Mouse (Mus musculus): ENCODE data around the gene C130060K24Rik.
A peak's percentile ranks its signal among the peaks of the same experiment; 100 is the strongest.

C130060K24Rik gene

GRCm38 (mm10) chr6:65380918-65381772, at the start of gene C130060K24Rik:
C130060K24Rik (plus strand) TSS chr6:65381105.
- DNase-seq = peak; percentile 22

GRCm38 (mm10) chr6:65334246-65334645, 46.7 kb upstream of the C130060K24Rik start:
- no peak for DNase-seq

GRCm38 (mm10) chr6:65339391-65339790, 41.5 kb upstream of the C130060K24Rik start:
- DNase-seq = no peak

GRCm38 (mm10) chr6:65341360-65341759, 39.5 kb upstream of the C130060K24Rik start:
- no peak for DNase-seq

- DNase-seq = no peak
Measured at GRCm38 (mm10) chr6:65347736-65348135, 33.2 kb upstream of the C130060K24Rik start.

GRCm38 (mm10) chr6:65348255-65348654, 32.6 kb upstream of the C130060K24Rik start:
- DNase-seq = no peak

- DNase-seq = no peak
Measured at GRCm38 (mm10) chr6:65351622-65352021, 29.3 kb upstream of the C130060K24Rik start.

GRCm38 (mm10) chr6:65375918-65376317, 5.0 kb upstream of the C130060K24Rik start:
- DNase-seq = no peak

- DNase-seq = no peak
Measured at GRCm38 (mm10) chr6:65421888-65422287, 41.0 kb downstream of the C130060K24Rik start.

GRCm38 (mm10) chr6:65427065-65427464, 46.2 kb downstream of the C130060K24Rik start:
- peak; percentile 18 for DNase-seq

- DNase-seq = no peak
Measured at GRCm38 (mm10) chr6:65433159-65433558, 52.3 kb downstream of the C130060K24Rik start.

- DNase-seq = no peak
Measured at GRCm38 (mm10) chr6:65453465-65453864, 72.6 kb downstream of the C130060K24Rik start.

- DNase-seq = no peak
Measured at GRCm38 (mm10) chr6:65465294-65465693, 84.4 kb downstream of the C130060K24Rik start.

GRCm38 (mm10) chr6:65470320-65470719, 89.4 kb downstream of the C130060K24Rik start:
- no peak for DNase-seq

- DNase-seq = no peak
Measured at GRCm38 (mm10) chr6:65472455-65472854, 91.5 kb downstream of the C130060K24Rik start.

- no peak for DNase-seq
Measured at GRCm38 (mm10) chr6:65498786-65499185, 117.9 kb downstream of the C130060K24Rik start.

Data from right cerebral cortex, postnatal 4 days (tissue).